Mouse (Mus musculus): ENCODE data around the gene Tmem30c. TPM values are rescaled to one million over a fixed set of nuclear protein-coding genes. Genes with fewer than 3 reads are reported as not detected.

The Tmem30c gene
- polyA plus RNA-seq (2015; fragmentation: Nextera tagmentation; extraction: Ambion mirVana): 0.08 TPM in 1 of 2 replicates, not detected in the other

DNA sequence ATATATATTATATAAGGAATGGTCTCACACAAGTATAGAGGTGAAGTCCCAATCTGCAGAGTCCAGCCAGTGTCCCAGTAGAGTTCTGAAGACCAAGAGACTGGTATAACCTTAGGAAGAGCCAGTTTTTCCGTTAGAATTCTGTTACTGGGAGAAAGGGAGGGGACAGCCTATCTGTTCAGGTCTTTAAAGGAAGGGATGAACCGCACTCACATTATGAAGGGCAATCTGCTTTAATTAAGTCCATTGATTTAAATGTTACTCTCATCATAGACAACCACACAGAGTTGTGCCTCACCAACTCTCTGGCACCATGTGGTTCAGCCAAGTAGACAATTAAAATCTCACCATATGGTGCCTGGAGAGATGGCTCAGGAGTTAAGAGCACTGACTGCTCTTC lies at the start of gene Tmem30c:
Tmem30c (minus strand) TSS at position 101 of the 400 bp plus-strand sequence.
- WGBS: 72% methylated on average over 2 of the region's 2 CpGs
- Histone ChIP-seq H3K36me3 (ENCODE audit: control insufficient read depth, insufficient read depth, low read length) (no peaks in the 10 kb centered on the region), H3K9me3 (replicated peaks; ENCODE audit: control insufficient read depth, low read length) (no peaks in the 10 kb centered on the region), H3K27ac (ENCODE audit: low read length) (no peak within 1 kb of the TSS), H3K4me3 (replicated peaks; ENCODE audit: low read length) (no peak within 1 kb of the TSS), H3K4me1 (ENCODE audit: control insufficient read depth, insufficient read depth, low read length) (no peaks in the 10 kb centered on the region), H3K4me2 (ENCODE audit: low read depth, low read length) (no peak within 1 kb of the TSS), H3K9ac (ENCODE audit: low read length) (no peak within 1 kb of the TSS), H3K27me3 (ENCODE audit: control insufficient read depth, insufficient read depth, low read length) (no peaks in the 10 kb centered on the region)
- no peak for ATAC-seq (ENCODE audit: insufficient read depth, low FRiP score)

DNA sequence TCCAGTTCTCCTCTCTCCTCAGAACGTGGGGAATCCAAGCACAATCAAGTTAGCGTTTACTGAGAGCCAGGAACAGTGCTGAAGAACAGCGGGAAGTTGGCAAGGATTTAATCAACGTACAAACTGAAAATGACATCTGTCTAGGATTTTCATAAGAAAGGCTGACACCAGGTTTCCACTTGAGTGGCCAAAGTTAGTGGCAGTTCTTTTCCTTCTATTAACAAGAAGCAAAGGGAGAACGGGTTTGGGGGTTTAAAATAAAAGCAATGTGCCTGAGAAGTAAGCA lies 47.9 kb upstream of the Tmem30c start:
- H3K4me1 ChIP-seq (ENCODE audit: control insufficient read depth, insufficient read depth, low read length): no peaks in the 10 kb centered on the region
- H3K27me3 ChIP-seq (ENCODE audit: control insufficient read depth, insufficient read depth, low read length): no peaks in the 10 kb centered on the region
- no peaks in the 10 kb centered on the region for H3K36me3 ChIP-seq (ENCODE audit: control insufficient read depth, insufficient read depth, low read length)
- no peak for ATAC-seq (ENCODE audit: insufficient read depth, low FRiP score)
- 55% methylated on average over 5 of the region's 5 CpGs for WGBS
- no peak overlapping the region for H3K9ac ChIP-seq (ENCODE audit: low read length)
- H3K9me3 ChIP-seq (replicated peaks; ENCODE audit: control insufficient read depth, low read length): no peaks in the 10 kb centered on the region
- no peak overlapping the region for H3K27ac ChIP-seq (ENCODE audit: low read length)
- no peak overlapping the region for H3K4me3 ChIP-seq (replicated peaks; ENCODE audit: low read length)
- H3K4me2 ChIP-seq (ENCODE audit: low read depth, low read length): no peak overlapping the region

DNA sequence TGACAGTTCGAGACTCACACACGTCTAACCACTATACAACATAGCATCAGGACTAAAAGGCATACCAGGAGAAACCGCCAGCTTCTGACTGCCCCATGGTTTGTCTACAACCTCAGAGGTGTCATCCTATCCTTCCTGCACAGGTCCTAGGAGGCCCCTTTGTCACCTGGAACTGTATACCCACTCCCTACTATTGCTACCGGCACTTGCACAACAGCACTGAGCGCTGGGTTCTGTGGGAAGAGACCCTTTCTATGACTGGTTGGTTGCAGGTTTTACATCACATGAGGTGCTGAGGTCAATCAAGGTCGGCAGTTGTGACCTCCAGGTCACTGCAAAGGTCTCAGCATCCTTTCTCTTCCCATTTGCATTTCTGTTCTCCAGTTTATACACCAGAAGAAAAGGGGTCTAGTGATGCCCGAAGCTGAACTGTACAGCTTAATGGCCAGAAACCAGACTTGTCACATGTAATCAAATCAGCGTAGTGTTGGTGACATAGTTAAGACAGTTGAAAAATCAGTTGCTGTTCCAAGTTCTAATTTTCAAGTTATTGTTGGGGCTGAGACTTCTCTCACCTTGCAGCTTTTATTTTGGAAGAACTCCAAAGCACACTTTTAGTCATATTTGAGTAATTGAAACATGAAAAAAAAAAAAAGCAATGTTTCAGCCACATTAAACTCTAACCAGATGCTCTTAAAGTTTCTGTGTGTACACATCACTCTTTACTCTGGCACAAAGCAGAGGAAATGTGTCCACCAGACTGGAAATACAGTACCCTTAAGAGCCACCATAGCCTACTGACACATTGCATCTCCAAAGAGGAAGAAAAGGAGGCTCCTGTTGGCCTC lies 47.3 kb upstream of the Tmem30c start:
- Histone ChIP-seq H3K36me3 (ENCODE audit: control insufficient read depth, insufficient read depth, low read length) (no peaks in the 10 kb centered on the region), H3K4me2 (ENCODE audit: low read depth, low read length) (no peak overlapping the region), H3K9me3 (replicated peaks; ENCODE audit: control insufficient read depth, low read length) (no peaks in the 10 kb centered on the region), H3K9ac (ENCODE audit: low read length) (no peak overlapping the region), H3K4me1 (ENCODE audit: control insufficient read depth, insufficient read depth, low read length) (no peaks in the 10 kb centered on the region), H3K27me3 (ENCODE audit: control insufficient read depth, insufficient read depth, low read length) (no peaks in the 10 kb centered on the region), H3K27ac (ENCODE audit: low read length) (no peak overlapping the region), H3K4me3 (replicated peaks; ENCODE audit: low read length) (no peak overlapping the region)
- 85% methylated on average over 8 of the region's 8 CpGs for WGBS
- no peak for ATAC-seq (ENCODE audit: insufficient read depth, low FRiP score)

DNA sequence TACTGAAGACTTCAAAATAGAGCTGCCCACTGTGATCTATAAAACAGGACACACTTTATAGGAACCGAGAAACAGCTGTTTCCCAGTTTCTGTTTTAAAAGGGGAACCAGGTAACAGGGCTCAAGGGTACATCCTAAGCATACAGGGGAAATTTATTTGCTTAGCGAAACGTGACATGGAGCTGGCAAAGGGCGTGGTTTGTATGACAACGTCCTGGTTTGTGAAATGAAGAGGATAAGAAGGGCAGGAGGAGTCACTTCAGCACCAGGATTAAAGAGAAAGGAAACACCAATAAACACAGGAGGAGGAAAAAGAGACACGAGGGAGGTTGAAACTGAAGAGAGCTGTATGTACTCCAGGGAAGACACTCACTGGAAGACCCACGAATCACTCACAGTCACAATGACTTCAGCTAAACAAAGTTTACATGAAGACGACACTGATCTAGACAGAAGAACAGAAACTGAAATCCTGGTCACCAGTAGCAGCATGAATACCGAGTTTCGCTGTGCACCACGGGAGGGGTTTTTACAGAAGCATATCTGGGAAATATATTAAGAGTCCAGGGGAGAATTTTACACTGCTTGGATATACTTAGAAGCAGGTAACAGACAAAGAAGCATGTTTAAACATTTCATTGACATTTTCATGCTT lies 44.2 kb upstream of the Tmem30c start:
- 43% methylated on average over 11 of the region's 11 CpGs for WGBS
- Histone ChIP-seq H3K27ac (ENCODE audit: low read length) (no peak overlapping the region), H3K27me3 (ENCODE audit: control insufficient read depth, insufficient read depth, low read length) (no peaks in the 10 kb centered on the region), H3K36me3 (ENCODE audit: control insufficient read depth, insufficient read depth, low read length) (no peaks in the 10 kb centered on the region), H3K4me1 (ENCODE audit: control insufficient read depth, insufficient read depth, low read length) (no peaks in the 10 kb centered on the region), H3K4me3 (replicated peaks; ENCODE audit: low read length) (no peak overlapping the region), H3K9me3 (replicated peaks; ENCODE audit: control insufficient read depth, low read length) (no peaks in the 10 kb centered on the region), H3K9ac (ENCODE audit: low read length) (no peak overlapping the region), H3K4me2 (ENCODE audit: low read depth, low read length) (no peak overlapping the region)
- no peak for ATAC-seq (ENCODE audit: insufficient read depth, low FRiP score)

DNA sequence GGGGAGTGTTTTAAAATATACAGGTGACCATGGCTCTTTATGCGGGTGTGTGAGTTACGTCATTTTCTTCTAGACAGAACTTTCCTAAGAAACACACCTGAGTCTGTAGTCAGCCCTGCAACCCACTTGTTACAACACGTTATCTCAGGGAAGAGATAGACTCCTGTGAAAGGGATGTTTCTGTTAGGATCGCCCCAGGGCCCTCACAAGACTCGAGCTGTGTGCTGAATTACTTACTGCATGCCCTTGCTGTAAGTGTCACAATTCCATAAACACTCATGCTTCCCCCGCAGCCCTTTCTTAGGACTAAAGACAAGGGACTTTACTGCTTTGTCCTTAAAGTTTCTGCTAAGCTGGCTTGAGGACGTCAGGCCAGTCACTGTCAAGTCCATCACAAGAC lies 39.6 kb upstream of the Tmem30c start:
- Histone ChIP-seq H3K27me3 (ENCODE audit: control insufficient read depth, insufficient read depth, low read length) (no peaks in the 10 kb centered on the region), H3K9me3 (replicated peaks; ENCODE audit: control insufficient read depth, low read length) (no peaks in the 10 kb centered on the region), H3K9ac (ENCODE audit: low read length) (no peak overlapping the region), H3K4me1 (ENCODE audit: control insufficient read depth, insufficient read depth, low read length) (no peaks in the 10 kb centered on the region), H3K36me3 (ENCODE audit: control insufficient read depth, insufficient read depth, low read length) (no peaks in the 10 kb centered on the region), H3K4me3 (replicated peaks; ENCODE audit: low read length) (no peak overlapping the region), H3K27ac (ENCODE audit: low read length) (no peak overlapping the region), H3K4me2 (ENCODE audit: low read depth, low read length) (no peak overlapping the region)
- 65% methylated on average over 7 of the region's 7 CpGs for WGBS
- no peak for ATAC-seq (ENCODE audit: insufficient read depth, low FRiP score)

DNA sequence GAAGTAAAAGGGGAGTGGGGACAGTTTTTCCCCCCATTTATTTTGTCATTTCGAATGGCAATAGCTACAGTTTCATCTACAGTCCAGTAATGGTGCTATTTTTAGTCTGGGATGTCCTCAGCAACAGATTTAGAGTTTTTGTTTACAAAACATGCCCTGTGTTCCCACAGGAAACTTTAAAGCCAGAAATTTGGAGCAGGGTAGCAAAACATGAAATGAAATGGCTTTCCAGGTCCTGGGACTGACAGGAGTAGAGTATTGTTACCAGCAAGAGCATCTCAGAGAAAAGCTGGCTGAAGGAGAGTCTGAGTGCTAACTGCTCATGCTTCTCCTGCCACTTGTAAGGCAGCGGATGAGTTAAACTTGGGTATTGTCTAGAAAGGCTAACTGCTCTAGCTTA lies 37.4 kb upstream of the Tmem30c start:
- Histone ChIP-seq H3K9me3 (replicated peaks; ENCODE audit: control insufficient read depth, low read length) (no peaks in the 10 kb centered on the region), H3K4me2 (ENCODE audit: low read depth, low read length) (no peak overlapping the region), H3K27ac (ENCODE audit: low read length) (no peak overlapping the region), H3K4me1 (ENCODE audit: control insufficient read depth, insufficient read depth, low read length) (no peaks in the 10 kb centered on the region), H3K27me3 (ENCODE audit: control insufficient read depth, insufficient read depth, low read length) (no peaks in the 10 kb centered on the region), H3K9ac (ENCODE audit: low read length) (no peak overlapping the region), H3K36me3 (ENCODE audit: control insufficient read depth, insufficient read depth, low read length) (no peaks in the 10 kb centered on the region), H3K4me3 (replicated peaks; ENCODE audit: low read length) (no peak overlapping the region)
- ATAC-seq (ENCODE audit: insufficient read depth, low FRiP score): no peak
- 77% methylated on average over 2 of the region's 2 CpGs for WGBS

DNA sequence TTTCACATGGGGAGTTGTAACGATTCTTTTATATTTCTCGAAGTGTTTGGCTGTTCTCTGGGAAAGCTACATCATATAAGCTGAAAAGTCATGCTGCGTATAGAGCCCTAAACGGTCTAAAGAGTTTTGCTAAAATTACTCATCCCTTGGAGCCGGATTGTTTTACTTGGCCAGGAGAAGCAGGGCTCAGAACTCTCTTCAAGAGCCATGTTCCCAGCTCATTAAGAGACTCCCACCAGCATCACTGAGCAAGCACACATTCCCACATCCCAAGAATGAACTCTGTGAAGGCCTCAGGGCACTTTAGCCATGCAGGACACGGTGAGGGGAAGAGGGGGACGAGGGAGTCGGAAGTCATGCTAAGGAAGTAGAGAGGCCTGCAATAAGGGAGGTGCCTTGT lies 36.4 kb upstream of the Tmem30c start:
- 71% methylated on average over 8 of the region's 8 CpGs for WGBS
- H3K4me2 ChIP-seq (ENCODE audit: low read depth, low read length): no peak overlapping the region
- no peak overlapping the region for H3K27ac ChIP-seq (ENCODE audit: low read length)
- no peak for ATAC-seq (ENCODE audit: insufficient read depth, low FRiP score)
- no peaks in the 10 kb centered on the region for H3K27me3 ChIP-seq (ENCODE audit: control insufficient read depth, insufficient read depth, low read length)
- no peak overlapping the region for H3K9ac ChIP-seq (ENCODE audit: low read length)
- H3K36me3 ChIP-seq (ENCODE audit: control insufficient read depth, insufficient read depth, low read length): no peaks in the 10 kb centered on the region
- H3K4me1 ChIP-seq (ENCODE audit: control insufficient read depth, insufficient read depth, low read length): no peaks in the 10 kb centered on the region
- H3K9me3 ChIP-seq (replicated peaks; ENCODE audit: control insufficient read depth, low read length): no peaks in the 10 kb centered on the region
- no peak overlapping the region for H3K4me3 ChIP-seq (replicated peaks; ENCODE audit: low read length)

DNA sequence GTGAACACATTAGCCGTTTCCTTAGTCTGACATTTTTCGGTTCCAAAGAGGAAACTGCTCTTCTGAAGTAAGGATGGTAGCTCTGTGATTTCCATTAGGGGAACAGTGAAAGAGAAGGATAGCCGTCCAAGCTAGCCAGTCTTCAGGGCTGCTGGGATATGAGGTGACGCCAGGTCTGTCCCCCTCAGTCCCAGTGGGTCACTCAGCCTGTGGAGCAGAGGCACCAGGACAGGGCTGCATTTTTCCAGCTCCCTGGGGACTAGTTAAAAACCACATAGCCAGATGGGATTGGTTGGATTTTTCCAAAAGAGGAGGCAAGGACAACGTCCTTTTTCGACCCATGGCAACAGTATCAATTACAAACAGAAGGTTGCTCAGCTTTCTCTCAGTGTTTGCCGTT lies 34.3 kb upstream of the Tmem30c start:
- 77% methylated on average over 7 of the region's 7 CpGs for WGBS
- Histone ChIP-seq H3K36me3 (ENCODE audit: control insufficient read depth, insufficient read depth, low read length) (no peaks in the 10 kb centered on the region), H3K27me3 (ENCODE audit: control insufficient read depth, insufficient read depth, low read length) (no peaks in the 10 kb centered on the region), H3K4me2 (ENCODE audit: low read depth, low read length) (no peak overlapping the region), H3K9me3 (replicated peaks; ENCODE audit: control insufficient read depth, low read length) (no peaks in the 10 kb centered on the region), H3K27ac (ENCODE audit: low read length) (no peak overlapping the region), H3K9ac (ENCODE audit: low read length) (no peak overlapping the region), H3K4me3 (replicated peaks; ENCODE audit: low read length) (no peak overlapping the region), H3K4me1 (ENCODE audit: control insufficient read depth, insufficient read depth, low read length) (no peaks in the 10 kb centered on the region)
- no peak for ATAC-seq (ENCODE audit: insufficient read depth, low FRiP score)

DNA sequence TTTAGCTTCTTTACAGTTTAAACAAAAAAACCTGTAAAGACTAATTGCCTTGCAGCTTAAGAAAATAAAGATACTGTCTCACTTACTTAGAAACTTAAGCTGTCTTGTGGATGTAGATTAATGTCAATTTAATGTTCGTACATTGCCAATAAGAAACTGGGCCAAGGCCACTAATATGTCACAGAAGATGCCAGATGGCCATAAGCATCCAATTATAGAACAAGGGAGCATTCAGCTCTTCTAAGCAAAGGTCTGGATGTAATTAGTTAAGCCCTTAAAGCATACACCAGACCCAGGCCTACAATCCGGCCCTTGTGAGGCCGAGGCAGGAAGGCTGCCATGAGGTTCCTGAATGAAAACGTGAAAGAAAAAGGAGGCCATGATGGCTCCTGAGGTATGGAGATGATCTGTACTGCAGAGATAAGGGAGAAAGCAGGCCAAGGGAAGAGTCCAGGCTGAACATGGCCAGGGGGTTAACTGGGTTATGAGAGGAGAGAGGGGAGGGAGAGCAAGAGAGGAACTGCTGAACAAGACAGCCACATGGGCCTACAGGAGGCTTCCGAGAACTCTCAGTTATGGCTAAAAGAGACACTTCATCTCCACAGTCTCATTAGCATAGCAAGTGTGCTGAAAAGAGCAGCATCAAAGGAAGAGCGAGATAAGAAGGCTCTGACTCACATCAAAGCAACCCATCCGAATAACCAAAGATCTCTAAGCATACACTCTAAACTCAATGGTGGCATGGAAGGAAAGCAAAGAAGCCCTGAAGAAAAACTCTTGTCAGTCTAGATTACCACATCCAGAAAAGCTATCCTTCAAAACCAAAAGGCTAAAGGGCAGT lies 26.8 kb upstream of the Tmem30c start:
- Histone ChIP-seq H3K4me3 (replicated peaks; ENCODE audit: low read length) (no peak overlapping the region), H3K27me3 (ENCODE audit: control insufficient read depth, insufficient read depth, low read length) (no peaks in the 10 kb centered on the region), H3K9me3 (replicated peaks; ENCODE audit: control insufficient read depth, low read length) (no peaks in the 10 kb centered on the region), H3K27ac (ENCODE audit: low read length) (no peak overlapping the region), H3K9ac (ENCODE audit: low read length) (no peak overlapping the region), H3K4me2 (ENCODE audit: low read depth, low read length) (no peak overlapping the region), H3K4me1 (ENCODE audit: control insufficient read depth, insufficient read depth, low read length) (peaks cover 9% of the 10 kb centered on the region; the same call in 1 of the 2 replicates), H3K36me3 (ENCODE audit: control insufficient read depth, insufficient read depth, low read length) (no peaks in the 10 kb centered on the region)
- no peak for ATAC-seq (ENCODE audit: insufficient read depth, low FRiP score)
- 72% methylated on average over 7 of the region's 7 CpGs for WGBS
